Mouse (Mus musculus) liver, adult 2 months (tissue): ENCODE results near the gene Dnah3. TPM values are rescaled to one million over a fixed set of nuclear protein-coding genes. Genes with fewer than 3 reads are reported as not detected.

Experiments used
- DNase-seq: peaks from one replicate; pipeline ENCODE4 v3.0.0-alpha.2; 2011; ENCODE audit warnings: low read depth, low spot score; ENCODE audit errors: extremely low read depth
- H3K27ac ChIP-seq: fragments of 200-500 bp; replicated peaks from 2 replicates; pipeline ENCODE4 v1.5.1; 2012; ENCODE audit warnings: low read depth, mild to moderate bottlenecking, control low read depth, inconsistent platforms, low read length; ENCODE audit not compliant: insufficient read depth
- H3K27me3 ChIP-seq: fragments of 200-500 bp; 2 replicates; pipeline ENCODE4 v1.6.1; 2012; ENCODE audit warnings: mild to moderate bottlenecking, moderate library complexity, low read length, inconsistent platforms; ENCODE audit not compliant: control insufficient read depth, insufficient read depth
- H3K36me3 ChIP-seq: fragments of 200-500 bp; 2 replicates; pipeline ENCODE4 v1.6.1; 2012; ENCODE audit warnings: low read length, inconsistent platforms; ENCODE audit not compliant: control insufficient read depth, insufficient read depth
- H3K4me1 ChIP-seq: fragments of 200-500 bp; 2 replicates; pipeline ENCODE4 v1.6.1; 2011; ENCODE audit warnings: low read length; ENCODE audit not compliant: control insufficient read depth, insufficient read depth
- H3K4me3 ChIP-seq: fragments of 200-500 bp; 2 replicates; pipeline ENCODE4 v1.5.1; 2011; ENCODE audit warnings: low read depth, mild to moderate bottlenecking, control low read depth, low read length, moderate library complexity; ENCODE audit not compliant: insufficient read depth
- H3K79me2 ChIP-seq: fragments of 200-500 bp; 2 replicates; pipeline ENCODE4 v1.6.1; 2012; ENCODE audit warnings: inconsistent platforms, mild to moderate bottlenecking, low read length, moderate library complexity; ENCODE audit not compliant: control insufficient read depth, insufficient read depth
- H3K9ac ChIP-seq: fragments of 200-500 bp; 2 replicates; pipeline ENCODE4 v1.6.1; 2012; ENCODE audit warnings: low read depth, mild to moderate bottlenecking, control low read depth, inconsistent platforms, low read length
- CTCF ChIP-seq: fragments of 200-500 bp; IDR thresholded peaks from 2 replicates; pipeline ENCODE4 v1.5.1; 2011; ENCODE audit warnings: low read depth, low read length, control low read depth
- POLR2A ChIP-seq: fragments of 200-500 bp; IDR thresholded peaks from 2 replicates; pipeline ENCODE4 v1.6.1; 2011; ENCODE audit warnings: low read length, control low read depth; ENCODE audit not compliant: insufficient read depth; ENCODE audit errors: extremely low read depth
- WGBS: fragments of 180-500 bp; shearing (Covaris S2); methylation state at CpG from one replicate; pipeline ENCODE4 v1.1.7; 2018; 5-methylcytosine and 5-hydroxymethylcytosine counted together
- polyA plus RNA-seq: library from polyadenylated mRNA; depleted of rRNA; stranded (reverse); fragments of >200 nt; gene quantifications from 2 replicates; pipeline ENCODE4 v1.2.3, GENCODE M21; 2012
- total RNA-seq: library from RNA; depleted of rRNA; stranded (reverse); fragments of >200 nt; gene quantifications from 2 replicates; pipeline ENCODE4 v1.2.3, GENCODE M21; 2014

The Dnah3 gene
- total and polyA plus RNA-seq, 2 experiments = not detected

GRCm38 (mm10) chr7:119974214-119974613, 120.9 kb downstream of the Dnah3 start:
- Histone ChIP-seq H3K4me1 (no peaks in the 10 kb centered on the region), H3K27ac (no peak overlapping the region), H3K4me3 (no peak overlapping the region), H3K9ac (no peak overlapping the region), H3K36me3 (no peaks in the 10 kb centered on the region), H3K27me3 (no peaks in the 10 kb centered on the region), H3K79me2 (no peaks in the 10 kb centered on the region)
- no peak for DNase-seq
- 84% methylated on average over 5 of the region's 5 CpGs for WGBS
- no peak for TF ChIP-seq CTCF
- no peak for TF ChIP-seq POLR2A

- WGBS = 75% methylated on average over 2 of the region's 2 CpGs
- no peaks in the 10 kb centered on the region for H3K27me3 ChIP-seq
- H3K4me3 ChIP-seq = no peak overlapping the region
- no peak overlapping the region for H3K27ac ChIP-seq
- H3K79me2 ChIP-seq = no peaks in the 10 kb centered on the region
- H3K9ac ChIP-seq = no peak overlapping the region
- H3K36me3 ChIP-seq = no peaks in the 10 kb centered on the region
- no peak for TF ChIP-seq POLR2A
- no peak for TF ChIP-seq CTCF
- peaks cover 17% of the 10 kb centered on the region for H3K4me1 ChIP-seq
- DNase-seq = no peak
Measured at GRCm38 (mm10) chr7:119969320-119969719, 125.8 kb downstream of the Dnah3 start.

GRCm38 (mm10) chr7:119965651-119966395, 129.3 kb downstream of the Dnah3 start:
- peak; percentile 91 for DNase-seq
- Histone ChIP-seq H3K36me3 (no peaks in the 10 kb centered on the region), H3K79me2 (no peaks in the 10 kb centered on the region), H3K9ac (no peak overlapping the region), H3K4me1 (peaks cover 22% of the 10 kb centered on the region), H3K4me3 (no peak overlapping the region), H3K27me3 (no peaks in the 10 kb centered on the region), H3K27ac (peak overlapping the region; percentile 90)
- 23% methylated on average over 9 of the region's 9 CpGs for WGBS
- TF ChIP-seq POLR2A = no peak
- TF ChIP-seq CTCF = no peak

- H3K27me3 ChIP-seq = no peaks in the 10 kb centered on the region
- H3K4me1 ChIP-seq = peaks cover 26% of the 10 kb centered on the region
- H3K36me3 ChIP-seq = no peaks in the 10 kb centered on the region
- peak; percentile 81 for DNase-seq
- H3K27ac ChIP-seq = peak overlapping the region; percentile 90
- 34% methylated on average over 4 of the region's 4 CpGs for WGBS
- no peak overlapping the region for H3K4me3 ChIP-seq
- H3K9ac ChIP-seq = no peak overlapping the region
- H3K79me2 ChIP-seq = no peaks in the 10 kb centered on the region
- TF ChIP-seq POLR2A (no peak), CTCF (no peak)
Measured at GRCm38 (mm10) chr7:119965205-119965604, 129.9 kb downstream of the Dnah3 start.

GRCm38 (mm10) chr7:119961107-119961506, 134.0 kb downstream of the Dnah3 start:
- no peak for TF ChIP-seq CTCF
- TF ChIP-seq POLR2A = no peak
- no peaks in the 10 kb centered on the region for H3K36me3 ChIP-seq
- H3K27me3 ChIP-seq = no peaks in the 10 kb centered on the region
- DNase-seq = peak; percentile 93
- H3K4me3 ChIP-seq = no peak overlapping the region
- no peaks in the 10 kb centered on the region for H3K79me2 ChIP-seq
- no peak overlapping the region; the same call in 1 of the 2 replicates for H3K27ac ChIP-seq
- peaks cover 21% of the 10 kb centered on the region for H3K4me1 ChIP-seq
- peak overlapping the region; percentile 46 for H3K9ac ChIP-seq
- WGBS = 16% methylated on average over 2 of the region's 2 CpGs

GRCm38 (mm10) chr7:119960546-119960945, 134.5 kb downstream of the Dnah3 start:
- Histone ChIP-seq H3K79me2 (no peaks in the 10 kb centered on the region), H3K9ac (no peak overlapping the region), H3K27ac (peak overlapping the region; percentile 13; the same call in 1 of the 2 replicates), H3K4me3 (no peak overlapping the region), H3K4me1 (peaks cover 17% of the 10 kb centered on the region), H3K27me3 (no peaks in the 10 kb centered on the region), H3K36me3 (no peaks in the 10 kb centered on the region)
- TF ChIP-seq CTCF = no peak
- TF ChIP-seq POLR2A = no peak
- DNase-seq = peak; percentile 31
- WGBS = 64% methylated on average over 6 of the region's 6 CpGs
